Mouse (Mus musculus) right cerebral cortex, postnatal 25 days (tissue): ENCODE measurements around the gene Pla2g7.
A peak's percentile ranks its signal among the peaks of the same experiment; 100 is the strongest.
"Not testable (repeated sequence)": the region's sequence is repeated elsewhere in the genome, so short reads cannot be mapped to it uniquely, and the experiment has no call there.

Experiments used
- DNase-seq: peaks from one replicate; pipeline ENCODE4 v3.0.0; 2022

The Pla2g7 gene

DNA sequence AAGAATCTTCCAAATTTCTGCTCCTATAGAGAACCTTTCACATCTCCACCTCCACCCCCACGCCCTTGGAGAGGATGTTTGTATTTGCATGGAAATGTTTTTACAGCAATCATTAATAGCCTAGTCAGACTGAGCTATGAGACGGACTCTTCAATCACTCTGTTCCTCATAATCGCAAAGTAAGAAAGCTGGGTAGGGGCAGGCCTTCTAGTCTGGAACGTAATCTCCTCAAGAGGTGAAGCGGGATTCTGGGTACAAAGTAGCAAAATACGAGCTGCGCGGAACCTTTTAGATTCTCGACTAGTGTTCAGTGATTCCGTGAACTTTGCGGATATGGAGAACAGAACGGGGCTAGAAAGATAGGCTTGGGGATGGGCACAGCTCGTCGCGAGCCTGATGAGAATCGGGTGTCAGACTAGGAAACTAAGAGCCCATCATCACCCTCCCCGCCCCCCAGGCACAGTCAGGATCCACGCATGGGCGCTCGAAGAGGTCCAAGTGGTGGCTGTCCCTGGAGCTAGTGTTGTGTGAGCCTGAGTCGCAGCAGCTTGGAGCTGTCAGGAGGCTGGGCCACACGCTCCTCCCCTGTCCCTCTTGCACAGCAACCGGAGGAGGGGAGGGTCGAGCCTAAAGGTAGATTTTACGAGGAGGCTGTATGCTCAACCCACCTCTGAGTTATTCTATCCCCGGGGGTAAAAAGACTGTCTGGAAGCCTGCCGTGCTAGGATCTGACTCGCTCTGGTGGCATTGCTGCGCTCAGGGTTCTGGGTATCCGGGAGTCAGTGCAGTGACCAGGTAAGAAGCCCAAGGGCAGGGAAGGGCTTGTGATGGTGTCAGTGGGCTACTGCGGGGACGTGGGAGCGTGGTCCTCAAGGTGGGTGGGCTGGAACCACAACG is at the start of gene Pla2g7:
Pla2g7 (plus strand) TSS at position 107 of the 897 bp plus-strand sequence.
- DNase-seq: peak; percentile 56

DNA sequence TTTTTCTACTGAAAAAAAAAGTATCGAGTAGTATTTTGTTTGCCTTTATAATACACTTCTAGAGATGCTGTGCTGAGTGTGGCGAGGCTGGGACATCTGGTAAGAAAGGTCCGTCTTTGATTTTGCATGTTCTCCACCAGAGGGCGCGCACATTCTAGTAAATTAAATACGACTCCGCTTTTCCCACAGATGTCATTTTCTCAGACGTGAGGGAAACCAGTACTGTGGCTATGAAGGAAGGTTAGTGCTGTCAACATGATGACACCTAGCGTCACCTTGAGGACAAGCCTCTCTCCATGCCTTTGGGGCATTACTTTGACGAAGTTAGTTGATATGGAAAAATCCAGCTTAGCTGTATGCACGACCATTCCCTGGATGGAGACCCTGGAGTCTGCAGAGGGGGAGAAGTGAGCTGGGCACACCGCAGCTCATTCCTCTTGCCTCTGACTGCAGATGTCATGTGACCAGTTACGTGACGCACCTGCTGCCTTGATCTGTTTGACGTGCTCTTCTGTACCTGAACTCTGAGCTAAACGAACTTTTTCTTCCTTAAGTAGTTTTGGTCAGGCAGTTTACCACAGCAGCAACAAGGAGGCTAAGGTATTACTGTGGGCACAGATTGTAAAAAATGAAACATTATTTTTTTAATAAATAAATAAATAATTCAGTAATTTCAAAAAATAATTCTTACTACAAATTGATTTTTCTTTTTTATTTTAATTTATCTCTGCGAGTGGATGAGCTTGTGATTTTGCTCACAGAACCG is 49.1 kb upstream of the Pla2g7 start:
- peak; percentile 49 for DNase-seq

DNA sequence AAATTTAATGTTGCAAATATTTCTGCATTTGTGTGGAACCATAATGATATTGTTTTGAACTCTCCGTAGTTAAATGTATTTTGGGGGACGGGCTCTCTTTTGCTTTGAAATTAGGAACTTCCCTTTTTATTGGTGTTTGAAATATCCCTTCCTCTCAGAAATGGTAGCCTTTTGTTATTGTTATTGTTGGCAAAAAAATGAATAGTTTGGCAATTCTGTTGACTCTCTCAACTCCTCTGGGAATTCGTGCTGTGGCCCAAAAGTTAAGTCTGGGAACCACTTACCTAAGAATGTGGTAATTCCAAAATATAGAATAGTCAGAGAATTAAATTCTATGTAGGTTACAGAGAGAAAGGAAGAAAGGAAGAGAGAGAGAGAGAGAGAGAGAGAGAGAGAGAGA is 47.7 kb upstream of the Pla2g7 start:
- no peak for DNase-seq

DNA sequence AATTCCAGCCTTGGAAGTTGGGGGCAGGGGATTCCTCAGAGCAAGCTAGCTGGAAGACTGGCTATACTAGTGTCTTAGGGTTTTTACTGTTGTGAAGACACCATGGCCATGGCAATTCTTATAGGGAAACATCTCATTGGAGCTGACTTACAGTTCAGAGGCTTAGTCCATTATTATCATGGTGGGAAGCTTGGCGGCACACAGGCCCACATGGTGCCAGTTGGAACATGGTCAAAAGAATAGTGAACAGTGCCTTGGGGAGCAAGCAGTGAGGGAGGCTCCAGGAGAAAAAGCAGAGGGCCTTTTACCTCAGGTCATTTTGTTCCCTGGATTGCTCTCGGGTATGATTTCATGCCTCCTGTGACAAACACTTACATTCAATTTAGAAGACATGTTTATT is 37.4 kb upstream of the Pla2g7 start:
- DNase-seq: no peak

DNA sequence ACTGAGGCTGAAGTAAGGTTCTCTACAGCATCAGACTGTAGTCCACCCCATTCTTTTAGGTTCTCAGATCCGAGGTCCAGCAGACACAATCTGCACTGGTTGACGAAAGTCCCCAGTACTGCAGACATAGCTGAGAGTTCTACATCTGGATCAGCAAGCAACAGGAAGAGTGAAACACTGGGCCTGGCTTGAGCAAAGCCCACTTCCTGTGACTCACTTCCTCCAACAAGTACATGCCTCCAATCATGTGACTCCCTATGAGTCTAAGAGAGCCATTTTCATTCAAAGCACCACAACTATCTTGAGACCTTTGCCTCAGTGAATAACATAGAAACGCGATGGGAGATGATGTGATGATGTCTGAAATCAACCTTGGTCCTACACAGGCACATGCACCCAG is 36.7 kb upstream of the Pla2g7 start:
- no peak for DNase-seq

DNA sequence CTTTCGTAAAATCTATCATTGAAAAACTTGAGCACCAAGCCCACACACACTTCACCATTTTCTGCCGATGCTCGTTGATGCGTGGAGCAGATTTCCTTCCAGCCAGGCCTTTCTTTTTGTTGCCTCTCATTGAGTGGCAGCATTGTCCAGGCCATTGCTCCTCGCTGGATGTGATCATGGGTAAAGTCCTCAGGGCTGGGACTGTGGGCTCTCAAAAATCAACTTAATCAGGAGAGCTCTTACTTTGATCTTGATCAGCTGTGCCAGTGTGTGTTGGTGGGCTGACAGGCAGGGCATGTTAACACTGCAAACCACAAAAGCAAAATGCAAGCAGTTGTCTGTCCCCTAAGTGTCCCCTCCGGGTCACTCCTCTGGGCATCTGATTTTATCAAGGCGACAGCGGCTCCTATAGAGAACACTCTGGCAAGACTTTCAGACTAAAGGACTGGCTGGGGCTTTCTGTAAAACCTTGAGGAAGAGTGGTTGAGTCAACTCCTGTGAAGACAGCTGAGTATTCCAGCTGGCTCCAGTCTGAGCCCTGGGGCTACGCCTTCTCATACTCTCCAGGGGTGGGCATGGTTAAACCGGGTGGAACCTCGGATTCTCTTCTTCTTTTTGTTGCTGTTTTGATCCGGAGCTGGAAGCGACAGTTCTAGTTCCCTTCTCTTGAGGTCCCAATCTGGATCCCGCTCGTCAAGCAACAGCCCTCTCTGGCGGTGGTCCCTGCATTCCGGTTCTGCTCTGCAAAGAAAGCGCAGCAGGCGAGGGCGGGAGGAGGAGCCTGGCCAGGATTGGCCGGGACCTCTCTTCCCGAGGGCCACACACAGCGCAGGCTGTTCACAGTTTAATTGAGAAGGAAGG is 33.3 kb upstream of the Pla2g7 start:
- peak; percentile 19 for DNase-seq

DNA sequence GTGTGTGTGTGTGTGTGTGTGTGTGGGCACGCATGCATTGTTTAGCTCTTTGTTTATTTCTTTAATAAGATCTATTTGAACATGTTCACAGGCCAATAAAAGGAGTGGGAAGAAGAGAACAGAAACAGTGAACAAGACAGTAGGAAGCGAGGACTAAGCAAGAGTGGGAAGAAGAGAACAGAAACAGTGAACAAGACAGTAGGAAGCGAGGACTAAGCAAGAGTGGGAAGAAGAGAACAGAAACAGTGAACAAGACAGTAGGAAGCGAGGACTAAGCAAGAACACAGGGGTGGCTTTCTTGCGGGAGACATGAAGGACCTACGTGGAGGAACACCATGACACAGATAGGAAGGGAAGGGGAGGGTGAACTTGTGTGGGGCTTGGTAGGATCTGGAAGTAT is 31.1 kb upstream of the Pla2g7 start:
- DNase-seq: not testable (repeated sequence)

DNA sequence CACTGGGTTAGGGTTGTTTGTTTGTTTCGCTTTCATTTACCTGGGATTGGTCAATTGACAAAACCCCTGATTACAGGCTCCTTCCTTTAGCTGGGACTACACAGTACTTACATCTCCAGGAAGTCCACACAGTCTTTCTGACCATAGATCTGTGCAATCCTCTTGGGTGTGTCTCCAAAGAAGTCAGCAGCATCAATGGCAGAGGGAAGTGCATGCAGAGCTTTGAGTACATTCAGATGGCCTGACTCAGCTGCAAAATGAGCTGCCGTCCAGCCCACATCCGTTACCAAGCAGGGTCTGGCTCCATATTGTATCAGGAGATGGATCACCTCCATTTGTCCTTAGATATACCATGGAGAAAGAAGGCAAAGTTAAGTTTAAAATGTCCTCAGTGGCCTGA is 29.1 kb upstream of the Pla2g7 start:
- no peak for DNase-seq

DNA sequence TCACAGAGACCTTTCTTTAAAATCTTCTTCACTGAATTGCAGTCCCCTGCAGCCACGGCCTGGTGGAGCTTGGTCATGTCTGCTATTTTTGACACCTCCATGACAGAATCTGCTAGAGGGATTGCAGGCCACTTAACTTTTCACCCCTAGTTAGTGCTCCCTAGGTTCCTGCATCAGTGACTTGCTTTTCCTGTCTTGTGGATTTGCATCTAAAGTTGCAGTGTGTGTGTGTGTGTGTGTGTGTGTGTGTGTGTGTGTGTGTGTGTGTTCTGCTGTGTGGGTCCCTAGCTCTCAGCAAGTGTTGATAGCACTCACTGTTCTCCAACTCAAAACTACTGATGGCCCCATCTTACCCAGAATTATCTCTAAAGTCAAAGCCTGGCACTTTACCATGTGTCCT is 24.4 kb upstream of the Pla2g7 start, which contains the start of gene Ankrd66:
Ankrd66 (minus strand) TSS at position 101 of the 400 bp plus-strand sequence.
- DNase-seq: no peak

DNA sequence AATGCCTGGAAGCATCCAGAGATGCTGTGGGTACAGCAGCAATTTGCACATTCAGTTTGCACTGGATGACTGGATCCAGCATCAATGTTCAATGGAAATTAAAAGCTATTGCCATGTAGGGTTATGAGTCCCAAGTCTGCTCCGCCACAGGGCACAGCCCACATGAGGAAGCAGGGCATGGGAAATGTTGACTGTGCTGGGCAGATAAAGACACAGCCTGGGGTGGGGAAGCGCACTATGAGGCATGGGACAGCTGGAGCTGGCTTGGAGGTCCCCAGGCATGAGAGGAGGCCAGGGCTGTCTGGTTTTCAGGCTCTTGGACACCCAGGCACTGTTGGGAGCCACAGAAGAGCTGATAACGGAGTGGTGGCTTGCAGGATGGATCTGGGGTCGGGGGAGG is 23.9 kb upstream of the Pla2g7 start:
- no peak for DNase-seq

DNA sequence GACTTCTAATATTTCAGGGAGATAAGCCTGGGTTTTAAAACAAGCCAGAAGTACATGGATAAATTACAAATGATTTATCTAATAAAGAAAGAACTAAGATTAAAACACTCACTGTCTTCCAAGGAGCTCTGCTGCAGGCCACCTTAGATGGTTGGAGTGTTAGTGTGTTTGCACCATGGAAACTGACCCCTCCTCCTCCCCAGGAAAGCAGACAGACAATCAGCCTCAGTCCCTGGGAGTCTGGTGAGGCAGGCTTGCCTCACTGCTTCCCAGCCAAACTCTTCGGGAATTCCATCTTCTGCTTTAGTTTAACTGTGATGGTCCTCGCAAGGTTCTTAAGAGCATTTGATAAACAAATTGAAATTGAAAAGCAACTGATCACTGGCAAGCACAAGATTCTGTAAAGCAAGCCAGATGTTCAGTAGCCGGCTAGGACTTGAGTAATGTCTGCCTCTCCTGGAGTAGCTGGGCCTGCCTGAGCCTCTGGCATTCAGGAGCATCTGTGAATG is 16.7 kb upstream of the Pla2g7 start:
- no peak for DNase-seq

DNA sequence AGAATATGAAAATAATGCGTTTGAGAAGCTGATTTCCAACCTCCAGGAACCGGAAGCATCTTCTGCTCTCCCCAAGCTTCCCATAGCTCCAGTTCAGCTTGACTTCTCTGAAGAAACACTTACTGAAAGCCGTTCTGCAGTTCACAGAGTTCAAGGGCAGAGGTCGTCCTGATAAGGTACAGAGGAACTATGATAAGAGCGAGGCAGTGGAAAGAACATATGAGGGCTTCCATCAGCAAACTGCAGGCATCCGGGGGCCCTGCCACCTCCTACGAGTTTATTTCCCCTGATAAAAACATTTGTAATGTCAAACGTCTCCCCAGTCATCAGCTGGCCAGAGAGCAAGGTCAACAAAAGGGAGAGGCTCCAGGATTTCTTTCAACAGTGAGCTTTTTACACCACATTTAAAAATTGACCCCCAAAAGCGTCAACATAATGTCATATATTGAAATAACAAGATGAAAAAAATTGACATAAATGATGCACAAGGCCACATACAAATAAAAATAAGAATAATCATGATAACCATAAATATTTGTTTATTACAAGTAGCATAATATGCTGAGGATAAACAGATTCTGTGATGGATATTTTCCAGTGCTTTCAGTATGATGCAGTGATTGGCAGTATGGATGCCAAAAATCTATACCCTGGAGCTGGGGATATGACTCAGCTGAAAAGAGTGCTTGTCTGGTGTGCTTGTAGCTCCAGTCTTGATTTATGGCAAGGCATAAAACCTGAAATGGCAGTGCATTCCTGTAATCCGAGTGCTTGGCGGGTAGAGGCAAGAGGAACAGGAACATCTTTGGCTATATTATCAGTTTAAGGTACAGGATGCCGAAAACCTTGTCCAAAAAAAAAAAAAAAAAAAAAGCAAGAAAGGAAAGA is 13.1 kb upstream of the Pla2g7 start:
- DNase-seq: no peak

DNA sequence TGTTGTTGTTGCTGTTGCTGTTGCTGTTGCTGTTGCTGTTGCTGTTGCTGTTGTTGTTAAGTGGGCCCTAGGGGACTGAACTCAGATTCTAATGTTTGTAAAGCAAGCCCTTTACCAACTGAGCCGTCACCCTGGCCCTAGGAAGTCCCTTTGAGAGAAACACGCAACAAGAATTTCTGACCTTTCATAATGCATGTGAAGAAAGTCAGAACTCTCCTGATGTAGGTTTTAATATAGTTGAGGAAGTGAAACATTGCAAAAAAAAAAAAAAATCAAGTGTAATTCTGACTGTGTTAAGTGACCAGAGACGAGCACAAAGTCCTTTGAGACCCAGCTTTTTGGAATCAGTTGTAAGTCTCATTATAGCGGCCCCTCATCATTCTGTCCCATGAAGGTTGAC is 10.8 kb upstream of the Pla2g7 start:
- DNase-seq: no peak

DNA sequence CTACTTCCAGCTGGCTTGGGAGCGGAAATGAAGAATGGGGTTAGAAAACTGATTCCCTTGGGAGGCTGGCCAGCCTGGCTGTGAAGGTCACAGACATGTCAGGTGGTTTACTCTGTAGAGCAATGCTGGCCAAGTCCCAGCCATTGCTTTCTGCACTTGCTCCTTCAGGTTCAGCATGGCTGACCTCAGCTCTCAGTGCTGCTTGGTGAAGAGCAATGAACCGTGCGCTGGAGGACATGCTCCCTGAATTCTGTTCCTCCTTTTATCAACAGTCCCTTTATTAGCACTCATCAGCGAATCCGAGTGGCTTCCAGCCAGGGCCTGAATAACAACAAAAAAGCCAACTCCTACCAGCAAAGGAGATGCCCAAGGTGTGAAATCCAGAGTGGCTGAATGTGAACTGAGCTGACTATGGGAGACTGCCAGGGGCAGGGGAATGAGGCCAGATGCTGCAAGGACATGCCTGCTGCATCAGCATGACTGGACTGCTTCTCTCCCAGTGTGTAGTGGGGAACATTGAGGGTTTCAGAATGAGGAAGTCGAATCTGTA is 10.3 kb upstream of the Pla2g7 start:
- DNase-seq: peak; percentile 36

DNA sequence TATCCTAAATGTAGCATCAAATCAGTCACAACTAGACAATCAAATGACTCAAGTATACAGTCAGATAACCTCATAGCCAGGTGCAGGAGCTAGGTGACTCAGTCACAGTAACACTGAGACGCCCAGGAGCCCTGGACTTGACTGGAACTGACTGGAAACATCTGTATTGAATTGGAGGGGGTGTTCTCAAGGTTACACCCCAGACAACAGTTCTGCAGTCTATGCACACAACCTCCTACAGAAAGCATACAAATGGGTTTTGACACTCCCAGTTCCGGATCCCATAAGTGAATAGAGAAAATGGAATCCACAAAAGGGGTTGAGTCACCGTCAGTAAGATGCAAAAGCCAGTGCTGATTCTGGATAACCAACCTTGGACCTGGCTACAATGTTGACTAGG is 9.2 kb upstream of the Pla2g7 start:
- DNase-seq: no peak

DNA sequence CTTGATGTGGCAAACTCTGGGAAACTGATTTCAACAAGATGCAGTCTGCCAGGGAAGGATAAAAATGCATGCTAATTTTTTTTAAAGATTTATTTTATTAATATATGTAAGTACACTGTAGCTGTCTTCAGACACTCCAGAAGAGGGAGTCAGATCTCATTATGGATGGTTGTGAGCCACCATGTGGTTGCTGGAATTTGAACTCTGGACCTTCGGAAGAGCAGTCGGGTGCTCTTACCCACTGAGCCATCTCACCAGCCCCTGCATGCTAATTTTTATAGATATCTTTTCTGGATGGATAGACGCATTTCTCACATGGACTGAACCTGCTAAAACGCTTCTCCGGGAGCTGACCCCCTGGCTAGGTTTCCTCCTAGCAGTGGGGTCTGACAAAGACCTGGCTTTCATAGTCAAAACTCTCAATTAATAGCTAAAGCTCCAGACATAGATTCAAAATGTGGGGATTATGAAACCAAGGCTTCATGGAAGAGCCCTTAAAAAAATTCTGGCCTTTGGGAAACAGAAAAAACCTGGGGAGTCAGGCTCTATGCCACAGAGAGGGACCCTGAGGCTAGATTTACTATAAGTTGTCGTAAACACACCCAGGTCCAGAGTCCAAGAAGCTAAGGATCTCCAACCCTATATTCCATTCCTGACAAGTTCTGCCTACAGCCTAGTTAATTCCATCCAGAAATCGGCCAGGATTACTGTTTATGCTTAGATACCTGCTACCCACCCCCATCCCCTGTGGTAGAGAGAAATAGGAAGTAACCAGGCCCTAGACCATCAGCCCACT is 4.5 kb upstream of the Pla2g7 start:
- no peak for DNase-seq

DNA sequence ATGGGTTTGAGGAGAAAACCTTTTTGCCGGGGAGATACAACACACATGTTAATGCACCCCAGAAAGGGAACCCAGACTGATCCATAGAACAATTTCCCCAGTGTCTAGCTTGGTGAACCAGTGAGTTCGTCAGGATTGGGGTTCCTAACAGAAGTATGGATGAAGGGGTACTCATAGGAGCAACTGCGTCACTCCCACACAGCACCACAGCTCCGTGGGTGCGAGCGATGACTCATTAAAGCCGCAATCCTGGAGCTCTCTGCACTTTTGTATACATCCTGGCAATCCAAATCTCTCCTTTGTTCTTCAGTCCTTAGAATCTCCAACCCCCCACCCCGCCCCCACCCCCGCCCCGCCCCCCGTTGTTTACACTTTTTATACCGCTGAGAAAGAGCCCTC is 306 bp upstream of the Pla2g7 start:
- peak; percentile 17 for DNase-seq

DNA sequence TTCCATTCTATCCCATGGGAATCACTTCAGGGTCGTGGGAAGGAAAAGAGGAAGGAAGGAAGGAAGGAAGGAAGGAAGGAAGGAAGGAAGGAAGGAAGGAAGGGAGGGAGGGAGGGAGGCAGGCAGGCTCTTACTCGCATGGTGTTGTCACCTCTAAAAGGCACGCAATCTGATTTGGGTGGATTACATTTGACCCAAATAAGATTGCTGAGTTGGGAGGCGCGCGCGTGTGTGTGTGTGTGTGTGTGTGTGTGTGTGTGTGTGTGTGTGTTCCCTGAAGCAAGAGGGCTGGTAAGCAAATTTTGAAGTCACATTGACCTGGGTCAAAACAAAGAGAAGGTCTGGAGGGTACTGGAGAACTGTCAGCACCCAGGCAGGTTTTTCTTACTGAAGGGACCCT is 1.4 kb downstream of the Pla2g7 start:
- DNase-seq: no peak

DNA sequence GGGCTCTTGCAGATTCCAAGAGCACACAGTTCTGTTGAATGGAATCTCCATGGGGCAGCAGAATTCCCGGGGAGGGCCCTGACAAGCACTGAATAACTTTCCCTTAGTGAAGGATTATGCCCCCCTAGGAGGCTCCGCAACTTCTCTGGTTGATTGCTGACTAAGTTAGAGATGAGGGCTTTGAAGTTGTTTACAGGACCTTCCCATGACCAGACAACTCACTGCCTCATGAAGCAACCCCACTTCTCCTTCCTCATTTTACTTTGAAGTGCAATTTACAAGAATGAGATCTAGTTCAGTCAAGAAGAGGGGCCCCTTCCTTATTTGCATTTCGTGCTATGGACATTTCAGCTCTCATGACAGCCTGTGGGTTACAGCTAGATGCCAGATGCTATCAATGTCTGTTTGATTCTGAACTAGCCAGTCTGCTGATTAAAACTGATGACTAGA is 5.8 kb downstream of the Pla2g7 start:
- no peak for DNase-seq

DNA sequence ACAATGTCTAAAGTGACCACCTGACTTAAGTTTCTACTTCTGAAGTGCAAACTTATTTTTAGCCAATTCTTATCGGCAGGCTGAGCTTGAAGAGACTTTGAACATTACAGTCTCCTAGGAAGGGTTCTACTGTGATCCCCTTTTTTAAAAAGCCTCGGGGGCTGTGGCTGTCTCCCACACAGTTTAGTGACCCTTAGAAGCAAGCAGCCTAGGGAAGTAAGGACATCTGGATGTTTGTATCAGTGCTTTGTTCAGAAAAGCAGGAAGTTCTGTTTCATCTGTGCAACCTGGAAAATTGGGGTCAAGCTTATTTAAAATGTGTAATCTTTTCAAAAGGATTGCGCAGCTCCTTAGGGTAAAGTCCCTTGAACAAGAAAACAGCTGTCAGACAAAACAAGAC is 12.6 kb downstream of the Pla2g7 start:
- DNase-seq: no peak
